Mouse (Mus musculus) heart, adult 2 months (tissue): ENCODE measurements around the gene Rcor1. TPM values are rescaled to one million over a fixed set of nuclear protein-coding genes. Genes with fewer than 3 reads are reported as not detected.

ENCODE experiments used
- DNase-seq, 2 experiments: peaks; one replicate each; pipeline ENCODE4 v3.0.0; 2021
- H3K27ac ChIP-seq: fragments of 200-600 bp; 2 replicates; pipeline ENCODE4 v1.8.1; 2022
- H3K27me3 ChIP-seq: fragments of 200-500 bp; 2 replicates; pipeline ENCODE4 v1.6.1; 2012; ENCODE audit warnings: mild to moderate bottlenecking, low read length, inconsistent platforms, mixed read lengths; ENCODE audit not compliant: control insufficient read depth, insufficient read depth
- H3K36me3 ChIP-seq: fragments of 200-500 bp; 2 replicates; pipeline ENCODE4 v1.6.1; 2012; ENCODE audit warnings: low read length, inconsistent platforms; ENCODE audit not compliant: control insufficient read depth, insufficient read depth
- H3K4me1 ChIP-seq: fragments of 200-500 bp; 2 replicates; pipeline ENCODE4 v1.6.1; 2011; ENCODE audit warnings: low read length; ENCODE audit not compliant: control insufficient read depth, insufficient read depth
- H3K4me3 ChIP-seq: fragments of 200-600 bp; 2 replicates; pipeline ENCODE4 v1.8.1; 2022
- H3K79me2 ChIP-seq: fragments of 200-500 bp; replicated peaks from 2 replicates; pipeline ENCODE4 v1.6.1; 2012; ENCODE audit warnings: mild to moderate bottlenecking, inconsistent platforms, low read length, moderate library complexity, mixed read lengths; ENCODE audit not compliant: control insufficient read depth, insufficient read depth
- H3K9ac ChIP-seq: fragments of 200-500 bp; 2 replicates; pipeline ENCODE4 v1.6.1; 2012; ENCODE audit warnings: low read depth, mild to moderate bottlenecking, control low read depth, inconsistent platforms, low read length, mixed read lengths
- CTCF ChIP-seq: fragments of 200-600 bp; IDR thresholded peaks from 2 replicates; pipeline ENCODE4 v1.8.1; 2022; ENCODE audit warnings: antibody characterized with exemption, mild to moderate bottlenecking, moderate library complexity
- EP300 ChIP-seq: fragments of 200-500 bp; IDR thresholded peaks from 2 replicates; pipeline ENCODE4 v1.6.1; 2011; ENCODE audit warnings: low read depth, low read length, control low read depth; ENCODE audit not compliant: insufficient read depth
- POLR2A ChIP-seq: fragments of 200-500 bp; IDR thresholded peaks from 2 replicates; pipeline ENCODE4 v1.6.1; 2011; ENCODE audit warnings: mild to moderate bottlenecking, low read depth, low read length, control low read depth; ENCODE audit not compliant: insufficient read depth
- WGBS: fragments of 180-500 bp; shearing (Covaris S2); methylation state at CpG from one replicate; pipeline ENCODE4 v1.1.7; 2018; 5-methylcytosine and 5-hydroxymethylcytosine counted together
- intact Hi-C: fragments of 180-260 bp; cut with DNase I; formaldehyde crosslinking; loops from one replicate; pipeline ENCODE4 v1.15.1; 2025
- polyA plus RNA-seq: library from polyadenylated mRNA; depleted of rRNA; stranded (reverse); fragments of >200 nt; gene quantifications from 2 replicates; pipeline ENCODE4 v1.2.3, GENCODE M21; 2012
- total RNA-seq, 2 experiments: library from RNA; stranded (reverse); gene quantifications; 2 replicates each; pipeline ENCODE4 v1.2.3; 2021

Rcor1 gene
- total and polyA plus RNA-seq, 3 experiments = 5.9 to 14.8 (median 13.9) TPM

GRCm38 (mm10) chr12:111009615-111010257 is 29.4 kb upstream of the Rcor1 start:
- intact Hi-C loops = no loop called here
- no peak for DNase-seq
- no peak overlapping the region for H3K27ac ChIP-seq
- WGBS = 70% methylated on average over 6 of the region's 6 CpGs
- H3K79me2 ChIP-seq = no peaks in the 10 kb centered on the region
- no peaks in the 10 kb centered on the region for H3K27me3 ChIP-seq
- no peak for TF ChIP-seq POLR2A
- no peak for TF ChIP-seq CTCF
- H3K4me1 ChIP-seq = peaks cover 15% of the 10 kb centered on the region
- H3K4me3 ChIP-seq = no peak overlapping the region
- H3K36me3 ChIP-seq = no peaks in the 10 kb centered on the region
- H3K9ac ChIP-seq = no peak overlapping the region

- H3K27ac ChIP-seq = no peak overlapping the region
- 82% methylated on average over 3 of the region's 3 CpGs for WGBS
- no peak overlapping the region for H3K4me3 ChIP-seq
- H3K9ac ChIP-seq = no peak overlapping the region
- intact Hi-C loops = no loop called here
- H3K79me2 ChIP-seq = no peaks in the 10 kb centered on the region
- no peaks in the 10 kb centered on the region for H3K36me3 ChIP-seq
- H3K4me1 ChIP-seq = no peaks in the 10 kb centered on the region
- no peak for TF ChIP-seq POLR2A
- no peak for TF ChIP-seq CTCF
- TF ChIP-seq EP300 = no peak
- no peaks in the 10 kb centered on the region for H3K27me3 ChIP-seq
- no peak for DNase-seq
Measured at GRCm38 (mm10) chr12:111016807-111017206, 22.3 kb upstream of the Rcor1 start.

- Histone ChIP-seq H3K9ac (no peak overlapping the region), H3K27ac (no peak overlapping the region), H3K4me1 (no peaks in the 10 kb centered on the region), H3K36me3 (no peaks in the 10 kb centered on the region), H3K79me2 (no peaks in the 10 kb centered on the region), H3K4me3 (no peak overlapping the region), H3K27me3 (no peaks in the 10 kb centered on the region)
- TF ChIP-seq EP300 (no peak), POLR2A (no peak), CTCF (no peak)
- DNase-seq = no peak
- intact Hi-C loops = no loop called here
- 93% methylated on average over 11 of the region's 11 CpGs for WGBS
Measured at GRCm38 (mm10) chr12:111018068-111018467, 21.1 kb upstream of the Rcor1 start.

- H3K4me3 ChIP-seq = no peak overlapping the region
- intact Hi-C loops = no loop called here
- no peaks in the 10 kb centered on the region for H3K27me3 ChIP-seq
- H3K27ac ChIP-seq = no peak overlapping the region
- no peak overlapping the region for H3K9ac ChIP-seq
- whole genome bisulfite sequencing = 87% methylated on average over 2 of the region's 2 CpGs
- H3K79me2 ChIP-seq = no peaks in the 10 kb centered on the region
- no peaks in the 10 kb centered on the region for H3K4me1 ChIP-seq
- no peak for DNase-seq
- H3K36me3 ChIP-seq = no peaks in the 10 kb centered on the region
- TF ChIP-seq POLR2A = no peak
- no peak for TF ChIP-seq EP300
- TF ChIP-seq CTCF = no peak
Measured at GRCm38 (mm10) chr12:111019086-111019485, 20.1 kb upstream of the Rcor1 start.

- Histone ChIP-seq H3K4me3 (no peak overlapping the region), H3K27ac (no peak overlapping the region), H3K4me1 (no peaks in the 10 kb centered on the region), H3K36me3 (no peaks in the 10 kb centered on the region), H3K79me2 (no peaks in the 10 kb centered on the region), H3K9ac (no peak overlapping the region), H3K27me3 (no peaks in the 10 kb centered on the region)
- intact Hi-C loops = no loop called here
- 65% methylated on average over 1 of the region's 1 CpGs for WGBS
- DNase-seq = no peak
- no peak for TF ChIP-seq CTCF
- no peak for TF ChIP-seq EP300
- no peak for TF ChIP-seq POLR2A
Measured at GRCm38 (mm10) chr12:111021138-111021537, 18.0 kb upstream of the Rcor1 start.

GRCm38 (mm10) chr12:111021577-111021976 is 17.6 kb upstream of the Rcor1 start:
- no peak overlapping the region for H3K9ac ChIP-seq
- H3K27ac ChIP-seq = no peak overlapping the region
- H3K27me3 ChIP-seq = no peaks in the 10 kb centered on the region
- H3K36me3 ChIP-seq = no peaks in the 10 kb centered on the region
- H3K79me2 ChIP-seq = no peaks in the 10 kb centered on the region
- no peak for DNase-seq
- H3K4me1 ChIP-seq = no peaks in the 10 kb centered on the region
- intact Hi-C loops = no loop called here
- H3K4me3 ChIP-seq = no peak overlapping the region
- TF ChIP-seq EP300 (no peak), CTCF (no peak), POLR2A (no peak)
- WGBS = 39% methylated on average over 3 of the region's 3 CpGs
